Mouse (Mus musculus): ENCODE measurements around the gene Cbfa2t3. TPM values are rescaled to one million over a fixed set of nuclear protein-coding genes. Genes with fewer than 3 reads are reported as not detected.

Cbfa2t3 gene
- total RNA-seq, 2 experiments from 2014 or later, result 19.5 to 23.2 TPM

- no peak for DNase-seq
- intact Hi-C loops (cut with DNase I; ENCODE audit: low total_unique reads), result no loop called here
Observed at GRCm38 (mm10) chr8:122697586-122697985, 1.3 kb downstream of the Cbfa2t3 start.

GRCm38 (mm10) chr8:122697181-122697581 is 1.7 kb downstream of the Cbfa2t3 start:
- intact Hi-C loops (cut with DNase I; ENCODE audit: low total_unique reads), result no loop called here
- no peak for DNase-seq

GRCm38 (mm10) chr8:122695438-122696042 is 3.4 kb downstream of the Cbfa2t3 start:
- no peak for DNase-seq
- intact Hi-C loops (cut with DNase I; ENCODE audit: low total_unique reads), result no loop called here

GRCm38 (mm10) chr8:122692152-122692551 is 6.8 kb downstream of the Cbfa2t3 start:
- intact Hi-C loops (cut with DNase I; ENCODE audit: low total_unique reads), result loop anchor here (5.0 kb wide), 1 partner anchor 75 kb away; no protein-coding TSS in a partner anchor
- no peak for DNase-seq

- peak; percentile 29 for DNase-seq
- intact Hi-C loops (cut with DNase I; ENCODE audit: low total_unique reads), result loop anchor here (5.0 kb wide), 1 partner anchor 76 kb away; no protein-coding TSS in a partner anchor
Observed at GRCm38 (mm10) chr8:122691018-122691417, 7.9 kb downstream of the Cbfa2t3 start.

- intact Hi-C loops (cut with DNase I; ENCODE audit: low total_unique reads), result loop anchor here (5.0 kb wide), 1 partner anchor 123 kb away; no protein-coding TSS in a partner anchor
- no peak for DNase-seq
Observed at GRCm38 (mm10) chr8:122689315-122689714, 9.6 kb downstream of the Cbfa2t3 start.

GRCm38 (mm10) chr8:122686879-122687278 is 12.0 kb downstream of the Cbfa2t3 start:
- no peak for DNase-seq
- intact Hi-C loops (cut with DNase I; ENCODE audit: low total_unique reads), result loop anchor here (5.0 kb wide), 1 partner anchor 125 kb away; no protein-coding TSS in a partner anchor

- intact Hi-C loops (cut with DNase I; ENCODE audit: low total_unique reads), result loop anchor here (5.0 kb wide), 1 partner anchor 127 kb away; no protein-coding TSS in a partner anchor
- no peak for DNase-seq
Observed at GRCm38 (mm10) chr8:122685097-122685861, 13.6 kb downstream of the Cbfa2t3 start.

- intact Hi-C loops (cut with DNase I; ENCODE audit: low total_unique reads), result no loop called here
- no peak for DNase-seq
Observed at GRCm38 (mm10) chr8:122682820-122683219, 16.1 kb downstream of the Cbfa2t3 start.

GRCm38 (mm10) chr8:122680171-122680570 is 18.7 kb downstream of the Cbfa2t3 start:
- no peak for DNase-seq
- intact Hi-C loops (cut with DNase I; ENCODE audit: low total_unique reads), result loop anchor here (2.0 kb wide), 1 partner anchor 147 kb away; no protein-coding TSS in a partner anchor

GRCm38 (mm10) chr8:122679325-122679920 is 19.5 kb downstream of the Cbfa2t3 start:
- DNase-seq, result no peak
- intact Hi-C loops (cut with DNase I; ENCODE audit: low total_unique reads), result loop anchor here (5.0 kb wide), 1 partner anchor 57 kb away; the partner anchor contains the start of gene Pabpn1l

- no peak for DNase-seq
- intact Hi-C loops (cut with DNase I; ENCODE audit: low total_unique reads), result loop anchor here (5.0 kb wide), 1 partner anchor 57 kb away; the partner anchor contains the start of gene Pabpn1l
Observed at GRCm38 (mm10) chr8:122678896-122679210, 20.1 kb downstream of the Cbfa2t3 start.

GRCm38 (mm10) chr8:122678061-122678895 is 20.6 kb downstream of the Cbfa2t3 start:
- intact Hi-C loops (cut with DNase I; ENCODE audit: low total_unique reads), result loop anchor here (5.0 kb wide), 1 partner anchor 56 kb away; the partner anchor contains the start of gene Pabpn1l
- peak; percentile 78 for DNase-seq

GRCm38 (mm10) chr8:122677481-122678021 is 21.4 kb downstream of the Cbfa2t3 start:
- intact Hi-C loops (cut with DNase I; ENCODE audit: low total_unique reads), result loop anchor here (5.0 kb wide), 1 partner anchor 55 kb away; the partner anchor contains the start of gene Pabpn1l
- DNase-seq, result no peak

- DNase-seq, result peak; percentile 54
- intact Hi-C loops (cut with DNase I; ENCODE audit: low total_unique reads), result loop anchor here (5.0 kb wide), 1 partner anchor 55 kb away; the partner anchor contains the start of gene Pabpn1l
Observed at GRCm38 (mm10) chr8:122676621-122677480, 22.1 kb downstream of the Cbfa2t3 start.

- intact Hi-C loops (cut with DNase I; ENCODE audit: low total_unique reads), result loop anchor here (5.0 kb wide), 1 partner anchor 54 kb away; the partner anchor contains the start of gene Pabpn1l
- DNase-seq, result no peak
Observed at GRCm38 (mm10) chr8:122675596-122676420, 23.1 kb downstream of the Cbfa2t3 start.

- intact Hi-C loops (cut with DNase I; ENCODE audit: low total_unique reads), result loop anchor here (5.0 kb wide), 1 partner anchor 53 kb away; the partner anchor contains the start of gene Pabpn1l
- no peak for DNase-seq
Observed at GRCm38 (mm10) chr8:122674999-122675398, 23.9 kb downstream of the Cbfa2t3 start.

Data from gastrocnemius, postnatal 14 days (tissue).